Mouse (Mus musculus) thymus, adult 2 months (tissue): Measurements from ENCODE around the gene Fgfr2.

ENCODE experiments used
- CTCF ChIP-seq: fragments of 200-500 bp; IDR thresholded peaks from 2 replicates; pipeline ENCODE4 v1.5.1; 2012; ENCODE audit warnings: mild to moderate bottlenecking, control low read depth, low read length, moderate library complexity, borderline replicate concordance; ENCODE audit not compliant: control insufficient read depth, poor library complexity, insufficient read depth; ENCODE audit errors: extremely low read depth
- POLR2A ChIP-seq: fragments of 200-500 bp; IDR thresholded peaks from 2 replicates; pipeline ENCODE4 v1.6.1; 2012; ENCODE audit warnings: mild to moderate bottlenecking, low read length, control low read depth, moderate library complexity; ENCODE audit not compliant: control insufficient read depth, poor library complexity, insufficient read depth; ENCODE audit errors: extremely low read depth

DNA sequence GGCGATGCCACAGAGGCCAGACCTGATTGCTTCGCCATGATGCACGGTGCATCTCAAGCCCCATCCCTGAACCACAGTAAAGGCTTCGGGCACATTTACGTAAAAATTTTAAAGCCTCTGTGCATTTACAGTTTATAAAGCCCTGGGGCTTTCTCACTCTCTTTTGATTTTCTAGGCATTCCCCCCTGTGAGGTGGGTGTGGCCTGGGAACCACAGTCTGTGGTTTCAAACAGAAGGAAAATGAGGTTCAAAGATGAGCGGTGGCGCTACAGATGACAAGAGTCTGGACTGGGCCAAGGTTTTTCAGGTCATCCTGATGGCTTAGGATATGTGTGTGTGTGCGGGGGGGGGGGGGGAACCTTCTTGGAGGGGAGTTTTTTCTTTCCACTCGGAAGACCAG lies 523.1 kb downstream of the Fgfr2 start:
- TF ChIP-seq CTCF (no peak), POLR2A (no peak)
